Mouse (Mus musculus) ES-E14 (cell line): ENCODE results near the gene Birc2.

Experiments
- CHD2 ChIP-seq: IDR thresholded peaks from 2 replicates; pipeline ENCODE4 v1.6.1; 2014; ENCODE audit warnings: mild to moderate bottlenecking, low read depth, low read length, inconsistent platforms
- HCFC1 ChIP-seq: IDR thresholded peaks from 2 replicates; pipeline ENCODE4 v1.6.1; 2012; ENCODE audit warnings: low read length, inconsistent platforms, borderline replicate concordance; ENCODE audit not compliant: insufficient read depth
- MAFK ChIP-seq: IDR thresholded peaks from 2 replicates; pipeline ENCODE4 v1.6.1; 2014; ENCODE audit warnings: mild to moderate bottlenecking, low read depth, low read length, inconsistent platforms; ENCODE audit not compliant: insufficient read depth
- ZC3H11A ChIP-seq: IDR thresholded peaks from 2 replicates; pipeline ENCODE4 v1.6.1; 2012; ENCODE audit warnings: low read depth, mild to moderate bottlenecking, inconsistent platforms, low read length, borderline replicate concordance
- ZNF384 ChIP-seq: IDR thresholded peaks from 2 replicates; pipeline ENCODE4 v1.6.1; 2012; ENCODE audit warnings: low read depth, low read length, inconsistent platforms

GRCm38 (mm10) chr9:7822758-7823157 is 14.1 kb downstream of the Birc2 start:
- TF ChIP-seq ZNF384 = no peak
- no peak for TF ChIP-seq ZC3H11A
- no peak for TF ChIP-seq HCFC1
- no peak for TF ChIP-seq MAFK
- no peak for TF ChIP-seq CHD2
